Mouse (Mus musculus) hindbrain, postnatal 0 days (tissue): ENCODE measurements at regions not wholly inside any gene's neighbourhood (a gene's known extent, or its start where the extent isn't known, plus 50 kb on each side); places are given as distances from the start of the nearest gene placed in this dataset.

Experiments
- ATAC-seq: fragments of 200-750 bp; cut with Nextera tagmentation; 2 replicates; pipeline ENCODE4 v1.8.0; 2017; ENCODE audit warnings: mild to moderate bottlenecking, moderate TSS enrichment, moderate library complexity
- DNase-seq: peaks from one replicate; pipeline ENCODE4 v3.0.0-alpha.2; 2015; ENCODE audit warnings: low spot score
- H3K27ac ChIP-seq: fragments of 300-500 bp; sonication (generic); 2 replicates; pipeline ENCODE4 v1.5.1; 2014; ENCODE audit warnings: mild to moderate bottlenecking
- H3K27me3 ChIP-seq: fragments of 300-500 bp; sonication (generic); 2 replicates; pipeline ENCODE4 v1.6.1; 2014; ENCODE audit warnings: low read length, mixed read lengths; ENCODE audit not compliant: insufficient read depth
- H3K36me3 ChIP-seq: fragments of 300-500 bp; sonication (generic); 2 replicates; pipeline ENCODE4 v1.6.1; 2014; ENCODE audit warnings: low read length, mixed read lengths; ENCODE audit not compliant: insufficient read depth
- H3K4me1 ChIP-seq: fragments of 300-500 bp; sonication (generic); 2 replicates; pipeline ENCODE4 v1.6.1; 2014; ENCODE audit warnings: antibody characterized with exemption, low read length, mixed read lengths; ENCODE audit not compliant: insufficient read depth
- H3K4me2 ChIP-seq: fragments of 300-500 bp; sonication (generic); 2 replicates; pipeline ENCODE4 v1.6.1; 2014; ENCODE audit warnings: low read depth, mild to moderate bottlenecking, low read length, moderate library complexity, mixed read lengths
- H3K4me3 ChIP-seq: fragments of 300-500 bp; sonication (generic); 2 replicates; pipeline ENCODE4 v1.5.1; 2014; ENCODE audit warnings: low read length
- H3K9ac ChIP-seq: fragments of 300-500 bp; sonication (generic); replicated peaks from 2 replicates; pipeline ENCODE4 v1.6.1; 2014; ENCODE audit warnings: mild to moderate bottlenecking, low read length, moderate library complexity, mixed read lengths
- H3K9me3 ChIP-seq: fragments of 300-500 bp; sonication (generic); 2 replicates; pipeline ENCODE4 v1.6.1; 2016; ENCODE audit warnings: low read length, mixed read lengths
- CTCF ChIP-seq: IDR thresholded peaks from 2 replicates; pipeline ENCODE4 v1.5.1; 2016; ENCODE audit warnings: antibody characterized with exemption, control low read depth, low read depth
- WGBS: fragments of 180-500 bp; shearing (Covaris S2); extraction: QIAGEN DNeasy Blood & Tissue Kit; methylation state at CpG from one replicate; pipeline ENCODE4 v1.1.7; 2014; 5-methylcytosine and 5-hydroxymethylcytosine counted together

DNA sequence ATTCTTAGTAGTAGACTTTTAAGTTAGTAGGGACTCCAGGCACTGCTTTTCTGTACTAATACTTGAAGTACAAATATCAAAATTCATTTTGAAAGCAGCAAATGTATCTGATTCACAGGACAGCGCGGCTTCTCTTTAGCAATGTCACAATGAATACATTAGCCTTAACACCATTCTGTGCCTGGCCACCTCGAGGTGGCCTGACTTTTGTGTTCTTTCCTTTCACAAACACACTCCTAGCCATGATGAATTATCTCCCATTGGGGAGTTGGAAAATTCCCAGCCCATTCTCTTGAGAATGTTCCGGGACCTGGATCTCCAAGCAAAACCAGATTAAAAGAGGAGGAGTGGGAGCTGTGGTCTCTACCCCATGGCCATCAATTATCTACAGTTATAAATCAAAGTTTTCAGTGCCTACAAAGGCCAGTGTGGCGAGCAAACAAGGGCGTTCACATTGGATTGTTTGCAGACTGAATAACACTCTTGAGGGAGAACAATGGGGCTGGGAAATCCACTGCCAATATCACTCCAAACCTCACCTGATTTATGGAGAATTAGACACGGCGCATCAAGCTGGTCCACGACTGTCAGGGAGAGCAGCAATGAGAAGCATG is 82.7 kb upstream of the Rarb start:
- no peak overlapping the region for H3K9ac ChIP-seq
- no peak for DNase-seq
- H3K36me3 ChIP-seq, result no peaks in the 10 kb centered on the region
- TF ChIP-seq CTCF, result no peak
- no peaks in the 10 kb centered on the region for H3K9me3 ChIP-seq
- no peak for ATAC-seq
- no peak overlapping the region for H3K27ac ChIP-seq
- H3K4me2 ChIP-seq, result no peak overlapping the region
- peaks cover 9% of the 10 kb centered on the region for H3K4me1 ChIP-seq
- H3K27me3 ChIP-seq, result no peaks in the 10 kb centered on the region
- no peak overlapping the region for H3K4me3 ChIP-seq
- WGBS, result 55% methylated on average over 9 of the region's 9 CpGs

- Histone ChIP-seq H3K4me3 (no peak overlapping the region), H3K9me3 (no peaks in the 10 kb centered on the region), H3K4me1 (peaks cover 9% of the 10 kb centered on the region), H3K27ac (no peak overlapping the region), H3K9ac (no peak overlapping the region), H3K27me3 (no peaks in the 10 kb centered on the region), H3K36me3 (no peaks in the 10 kb centered on the region), H3K4me2 (no peak overlapping the region)
- 18% methylated on average over 3 of the region's 3 CpGs for WGBS
- peak; percentile 56; the same call in 1 of the 2 replicates for ATAC-seq
- TF ChIP-seq CTCF, result no peak
- DNase-seq, result peak; percentile 23
Observed at GRCm38 (mm10) chr14:16897747-16898544, 79.0 kb upstream of the Rarb start.

- no peak overlapping the region for H3K9ac ChIP-seq
- ATAC-seq (no peak), DNase-seq (no peak)
- peaks cover 9% of the 10 kb centered on the region for H3K4me1 ChIP-seq
- no peak overlapping the region for H3K4me2 ChIP-seq
- no peak for TF ChIP-seq CTCF
- no peak overlapping the region for H3K27ac ChIP-seq
- H3K4me3 ChIP-seq, result no peak overlapping the region
- H3K27me3 ChIP-seq, result no peaks in the 10 kb centered on the region
- H3K36me3 ChIP-seq, result no peaks in the 10 kb centered on the region
- no peaks in the 10 kb centered on the region for H3K9me3 ChIP-seq
- WGBS, result 68% methylated on average over 3 of the region's 3 CpGs
Observed at GRCm38 (mm10) chr14:16896974-16897373, 78.0 kb upstream of the Rarb start.

DNA sequence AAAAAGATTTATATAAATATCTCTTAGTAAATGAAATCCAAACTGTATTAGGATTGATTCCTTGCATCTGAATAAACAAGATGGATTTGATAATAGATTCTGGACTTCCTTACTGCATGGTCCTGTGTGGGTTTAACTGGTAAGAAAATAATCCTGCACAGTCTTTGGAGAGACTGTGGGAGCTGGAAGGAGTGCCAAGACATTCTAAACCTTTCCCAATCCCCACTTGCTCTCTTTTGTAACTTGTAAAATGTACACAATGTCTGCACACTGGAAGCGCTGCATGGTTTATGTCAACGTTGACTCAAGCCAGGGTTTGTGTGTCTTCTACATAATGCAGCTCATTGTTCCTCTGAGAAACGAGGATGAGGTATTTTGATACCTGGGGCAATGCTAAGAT is 62.3 kb upstream of the Rarb start:
- H3K36me3 ChIP-seq, result no peaks in the 10 kb centered on the region
- H3K9ac ChIP-seq, result no peak overlapping the region
- H3K4me2 ChIP-seq, result no peak overlapping the region
- no peak overlapping the region for H3K4me3 ChIP-seq
- H3K4me1 ChIP-seq, result no peaks in the 10 kb centered on the region
- no peak for TF ChIP-seq CTCF
- ATAC-seq (no peak), DNase-seq (no peak)
- no peak overlapping the region for H3K27ac ChIP-seq
- no peaks in the 10 kb centered on the region for H3K9me3 ChIP-seq
- H3K27me3 ChIP-seq, result no peaks in the 10 kb centered on the region
- WGBS, result 50% methylated on average over 3 of the region's 3 CpGs

GRCm38 (mm10) chr14:16869221-16869620 is 50.3 kb upstream of the Rarb start:
- H3K27ac ChIP-seq, result no peak overlapping the region
- 95% methylated on average over 2 of the region's 2 CpGs for WGBS
- no peak overlapping the region for H3K4me2 ChIP-seq
- no peaks in the 10 kb centered on the region for H3K9me3 ChIP-seq
- DNase-seq, result no peak
- no peak for TF ChIP-seq CTCF
- no peaks in the 10 kb centered on the region for H3K27me3 ChIP-seq
- ATAC-seq, result no peak
- H3K36me3 ChIP-seq, result no peaks in the 10 kb centered on the region
- no peaks in the 10 kb centered on the region for H3K4me1 ChIP-seq
- H3K9ac ChIP-seq, result no peak overlapping the region
- no peak overlapping the region for H3K4me3 ChIP-seq
